Mouse (Mus musculus) midbrain, embryonic 14.5 days (tissue): ENCODE data around the gene Sema5b. TPM values are rescaled to one million over a fixed set of nuclear protein-coding genes. Genes with fewer than 3 reads are reported as not detected.

Source experiments
- ATAC-seq: fragments of 200-750 bp; cut with Nextera tagmentation; 2 replicates; pipeline ENCODE4 v1.8.0; 2017; ENCODE audit warnings: moderate number of reproducible peaks, moderate library complexity; ENCODE audit not compliant: low FRiP score, low TSS enrichment
- DNase-seq: peaks from one replicate; pipeline ENCODE4 v3.0.0-alpha.2; 2015
- H3K27ac ChIP-seq: fragments of 300-500 bp; sonication (generic); replicated peaks from 2 replicates; pipeline ENCODE4 v1.5.1; 2014; ENCODE audit warnings: mild to moderate bottlenecking, low read depth, low read length, moderate library complexity
- H3K27me3 ChIP-seq: fragments of 300-500 bp; sonication (generic); 2 replicates; pipeline ENCODE4 v1.6.1; 2014; ENCODE audit warnings: low read length, control low read depth, mixed read lengths; ENCODE audit not compliant: control insufficient read depth, insufficient read depth
- H3K36me3 ChIP-seq: fragments of 300-500 bp; sonication (generic); 2 replicates; pipeline ENCODE4 v1.6.1; 2014; ENCODE audit warnings: low read length, control low read depth; ENCODE audit not compliant: control insufficient read depth, insufficient read depth
- H3K4me1 ChIP-seq: fragments of 300-500 bp; sonication (generic); 2 replicates; pipeline ENCODE4 v1.6.1; 2014; ENCODE audit warnings: mild to moderate bottlenecking, antibody characterized with exemption, low read length, control low read depth; ENCODE audit not compliant: control insufficient read depth, insufficient read depth
- H3K4me2 ChIP-seq: fragments of 300-500 bp; sonication (generic); 2 replicates; pipeline ENCODE4 v1.6.1; 2014; ENCODE audit warnings: mild to moderate bottlenecking, low read length, moderate library complexity
- H3K4me3 ChIP-seq: fragments of 300-500 bp; sonication (generic); replicated peaks from 2 replicates; pipeline ENCODE4 v1.5.1; 2014; ENCODE audit warnings: low read depth, low read length
- H3K9ac ChIP-seq: fragments of 300-500 bp; sonication (generic); replicated peaks from 2 replicates; pipeline ENCODE4 v1.6.1; 2014; ENCODE audit warnings: mild to moderate bottlenecking, low read length, moderate library complexity
- H3K9me3 ChIP-seq: fragments of 300-500 bp; sonication (generic); 2 replicates; pipeline ENCODE4 v1.6.1; 2016; ENCODE audit warnings: low read length, control low read depth, mixed read lengths; ENCODE audit not compliant: control insufficient read depth
- WGBS: fragments of 180-500 bp; shearing (Covaris S2); extraction: QIAGEN DNeasy Blood & Tissue Kit; methylation state at CpG from one replicate; pipeline ENCODE4 v1.1.7; 2014; 5-methylcytosine and 5-hydroxymethylcytosine counted together
- polyA plus RNA-seq: library from polyadenylated mRNA; unstranded; fragments of >200 nt; fragmentation: Nextera tagmentation; extraction: Ambion mirVana; gene quantifications from 2 replicates; pipeline ENCODE4 v1.2.1, GENCODE M21; 2014

Gene Sema5b
- polyA plus RNA-seq, 1 experiment from 2014 or later, result 20.0 TPM

DNA sequence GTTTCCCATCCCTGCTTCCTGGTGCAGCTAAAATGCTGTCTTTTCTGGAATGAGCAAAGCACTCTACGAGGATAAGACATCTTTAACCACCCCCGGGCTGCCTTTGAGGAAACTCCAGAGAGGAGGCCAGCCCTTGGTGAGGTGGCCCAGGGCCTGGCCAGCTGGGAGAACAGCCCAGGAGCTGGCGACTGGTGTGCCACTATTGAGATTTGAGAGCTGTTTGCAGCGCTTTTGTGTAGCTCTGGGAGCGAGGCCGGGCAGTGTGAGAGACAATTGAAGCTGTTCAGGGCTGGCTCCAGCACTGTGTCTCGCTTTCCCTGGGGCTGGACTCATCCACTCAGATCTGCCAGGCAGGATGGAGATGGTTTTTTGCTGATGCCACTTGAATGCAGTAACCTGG lies 40.4 kb downstream of the Sema5b start:
- Histone ChIP-seq H3K4me1 (peaks cover 37% of the 10 kb centered on the region), H3K27ac (peak overlapping the region; percentile 49)

GRCm38 (mm10) chr16:35583551-35584080 lies 42.7 kb downstream of the Sema5b start:
- H3K36me3 ChIP-seq, result no peaks in the 10 kb centered on the region
- WGBS, result 72% methylated on average over 4 of the region's 4 CpGs
- no peak overlapping the region for H3K9ac ChIP-seq
- ATAC-seq, result no peak
- H3K4me3 ChIP-seq, result no peak overlapping the region
- no peak overlapping the region for H3K4me2 ChIP-seq
- H3K9me3 ChIP-seq, result no peaks in the 10 kb centered on the region
- no peak overlapping the region for H3K27ac ChIP-seq
- H3K27me3 ChIP-seq, result no peaks in the 10 kb centered on the region
- H3K4me1 ChIP-seq, result peaks cover 58% of the 10 kb centered on the region
- no peak for DNase-seq

More for the DNA sequence above, 40.4 kb downstream of the Sema5b start:
- no peaks in the 10 kb centered on the region for H3K27me3 ChIP-seq
- DNase-seq (peak; percentile 73), ATAC-seq (peak; percentile 64)
- no peaks in the 10 kb centered on the region for H3K9me3 ChIP-seq
- no peak overlapping the region; the same call in 1 of the 2 replicates for H3K9ac ChIP-seq
- H3K4me2 ChIP-seq, result no peak overlapping the region
- no peaks in the 10 kb centered on the region for H3K36me3 ChIP-seq
- WGBS, result 5% methylated on average over 7 of the region's 7 CpGs
- no peak overlapping the region for H3K4me3 ChIP-seq

DNA sequence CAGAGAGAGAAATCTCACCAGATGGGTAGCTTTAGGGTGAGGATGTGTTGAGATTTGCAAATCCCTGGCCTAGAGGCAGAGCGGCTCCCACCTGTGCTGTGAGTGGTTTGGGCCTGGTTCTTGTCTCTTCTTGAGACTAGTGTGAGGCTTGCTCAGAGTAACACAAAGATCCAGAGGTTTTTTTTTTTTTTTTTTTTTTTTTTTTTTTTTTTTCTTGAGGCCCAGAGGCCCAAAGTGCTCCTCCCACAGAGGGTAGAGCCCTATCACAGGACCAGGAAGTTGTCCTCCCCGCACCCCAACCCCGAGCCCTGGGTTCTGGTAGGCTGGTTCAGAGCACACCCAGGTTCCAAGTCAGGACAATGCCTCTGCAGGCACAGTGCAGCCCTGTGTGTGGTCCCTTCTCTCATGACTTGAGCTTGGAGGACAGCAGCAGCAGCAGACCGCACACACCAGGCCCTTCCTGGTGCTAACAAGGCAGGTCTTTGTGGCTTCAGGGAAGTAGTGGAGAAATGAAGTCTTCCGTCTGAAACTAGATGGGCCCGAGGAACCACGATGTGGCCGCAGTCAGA lies 44.3 kb downstream of the Sema5b start:
- Histone ChIP-seq H3K27ac (peak overlapping the region; percentile 37; the same call in 1 of the 2 replicates), H3K4me1 (peaks cover 74% of the 10 kb centered on the region), H3K27me3 (no peaks in the 10 kb centered on the region), H3K36me3 (no peaks in the 10 kb centered on the region), H3K9me3 (no peaks in the 10 kb centered on the region), H3K4me3 (no peak overlapping the region), H3K4me2 (no peak overlapping the region), H3K9ac (no peak overlapping the region)
- no peak for DNase-seq
- no peak for ATAC-seq
- WGBS, result 32% methylated on average over 8 of the region's 8 CpGs

DNA sequence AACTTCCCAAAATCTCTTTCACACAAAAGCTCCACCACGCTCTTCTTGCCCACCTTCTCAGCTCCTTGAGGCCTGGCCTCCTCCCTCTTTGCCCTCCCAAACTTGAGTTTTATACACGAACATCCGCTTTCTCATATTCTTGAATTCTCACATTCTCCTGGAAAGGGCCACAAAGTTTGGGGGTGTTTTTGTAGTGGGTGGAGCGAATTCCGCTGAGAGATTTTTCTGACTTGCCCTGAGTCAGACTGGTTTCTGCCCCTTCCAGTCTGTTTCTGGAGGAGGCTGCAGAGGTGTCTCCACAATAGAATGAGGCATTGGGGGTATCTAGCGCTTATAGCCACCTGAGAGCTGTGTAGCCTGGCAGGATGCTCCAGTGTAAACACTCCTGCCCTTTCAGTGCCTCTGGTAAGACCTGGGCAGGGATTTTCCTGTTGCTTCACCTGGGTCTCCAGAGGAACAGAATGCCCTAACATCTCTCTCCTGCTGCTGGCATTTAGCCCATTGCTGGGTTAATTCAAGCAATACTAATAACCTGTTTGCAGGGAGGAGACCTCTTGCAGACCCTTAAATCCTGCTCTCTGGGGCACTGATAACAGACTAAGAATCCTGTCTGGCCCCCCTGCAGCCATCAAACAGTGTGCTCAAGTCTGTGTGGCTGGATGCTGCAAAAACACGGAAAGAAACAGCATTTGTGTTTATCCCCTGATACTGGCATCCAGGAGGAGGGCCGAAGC lies 46.3 kb downstream of the Sema5b start:
- no peak overlapping the region for H3K4me3 ChIP-seq
- H3K9me3 ChIP-seq, result no peaks in the 10 kb centered on the region
- peaks cover 70% of the 10 kb centered on the region for H3K4me1 ChIP-seq
- ATAC-seq (no peak), DNase-seq (peak; percentile 60)
- peak overlapping the region; percentile 84 for H3K27ac ChIP-seq
- H3K27me3 ChIP-seq, result no peaks in the 10 kb centered on the region
- H3K36me3 ChIP-seq, result no peaks in the 10 kb centered on the region
- peak overlapping the region; percentile 44 for H3K4me2 ChIP-seq
- WGBS, result 30% methylated on average over 8 of the region's 8 CpGs
- H3K9ac ChIP-seq, result peak overlapping the region; percentile 31; the same call in 1 of the 2 replicates

DNA sequence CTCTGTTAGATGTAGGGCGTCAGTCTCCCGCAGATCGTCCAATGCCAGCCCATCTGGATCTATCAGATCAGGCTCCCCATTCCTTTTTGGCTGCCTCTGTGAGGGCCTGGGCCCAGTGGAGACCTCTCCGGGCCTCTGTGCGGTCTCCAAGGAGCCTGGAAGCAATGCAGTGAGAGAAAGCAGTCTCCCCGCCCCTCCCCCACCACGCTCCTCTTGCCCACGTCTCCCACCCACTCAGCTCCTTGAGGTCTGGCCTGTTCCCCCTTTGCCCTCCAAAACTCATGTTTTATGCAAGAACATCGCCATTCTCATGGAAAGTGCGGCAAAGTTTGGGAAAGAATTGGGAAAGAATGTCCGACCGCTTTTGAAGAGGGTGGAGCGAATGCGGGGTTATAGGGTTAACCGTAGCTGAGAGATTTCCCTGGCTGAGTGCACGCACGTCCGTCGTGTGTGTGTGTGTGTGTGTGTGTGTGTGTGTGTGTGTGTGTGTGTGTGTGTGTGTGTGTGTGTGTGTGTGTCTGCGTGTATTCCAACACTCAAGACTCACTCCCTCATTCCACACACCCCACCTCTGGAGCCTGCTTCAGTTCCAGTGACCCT lies 47.0 kb downstream of the Sema5b start:
- DNase-seq (peak; percentile 82), ATAC-seq (peak; percentile 75)
- Histone ChIP-seq H3K9me3 (no peaks in the 10 kb centered on the region), H3K27me3 (no peaks in the 10 kb centered on the region), H3K4me3 (no peak overlapping the region), H3K4me2 (peak overlapping the region; percentile 44), H3K4me1 (peaks cover 77% of the 10 kb centered on the region), H3K9ac (peak overlapping the region; percentile 31; the same call in 1 of the 2 replicates), H3K27ac (peak overlapping the region; percentile 84), H3K36me3 (no peaks in the 10 kb centered on the region)
- 1% methylated on average over 20 of the region's 20 CpGs for WGBS

DNA sequence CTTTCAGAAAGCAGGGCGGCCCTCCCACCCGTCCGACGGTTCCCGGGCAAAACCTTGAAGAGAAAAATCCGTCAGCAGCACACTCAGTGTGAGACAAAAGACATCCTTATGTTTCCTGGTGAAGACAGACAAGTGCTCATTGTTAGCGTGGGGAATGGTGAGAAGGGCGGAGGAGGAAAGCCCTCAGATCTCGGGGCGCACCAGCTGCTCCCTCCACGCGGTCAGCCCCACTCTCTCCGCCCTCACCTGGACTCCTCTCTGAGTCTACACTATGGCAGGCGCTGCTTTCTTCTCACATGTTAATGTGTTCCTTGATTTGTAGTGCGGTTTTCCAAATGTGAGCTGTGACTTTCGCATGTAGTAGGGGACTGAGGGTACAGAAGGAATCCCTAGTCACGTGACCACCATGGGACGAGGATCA lies 47.8 kb downstream of the Sema5b start:
- no peak overlapping the region for H3K4me3 ChIP-seq
- peaks cover 77% of the 10 kb centered on the region for H3K4me1 ChIP-seq
- H3K9ac ChIP-seq, result no peak overlapping the region; the same call in 1 of the 2 replicates
- DNase-seq (peak; percentile 56), ATAC-seq (no peak)
- H3K27ac ChIP-seq, result peak overlapping the region; percentile 60; the same call in 1 of the 2 replicates
- H3K36me3 ChIP-seq, result no peaks in the 10 kb centered on the region
- no peaks in the 10 kb centered on the region for H3K9me3 ChIP-seq
- WGBS, result 3% methylated on average over 18 of the region's 18 CpGs
- no peaks in the 10 kb centered on the region for H3K27me3 ChIP-seq
- peak overlapping the region; percentile 44 for H3K4me2 ChIP-seq

GRCm38 (mm10) chr16:35591756-35592155 lies 50.8 kb downstream of the Sema5b start:
- Histone ChIP-seq H3K4me1 (peaks cover 66% of the 10 kb centered on the region), H3K4me2 (peak overlapping the region; percentile 3; the same call in 1 of the 2 replicates), H3K9me3 (no peaks in the 10 kb centered on the region), H3K27me3 (no peaks in the 10 kb centered on the region), H3K4me3 (no peak overlapping the region), H3K36me3 (no peaks in the 10 kb centered on the region), H3K9ac (no peak overlapping the region), H3K27ac (peak overlapping the region; percentile 6)
- ATAC-seq (no peak), DNase-seq (peak; percentile 74)
- 7% methylated on average over 11 of the region's 11 CpGs for WGBS

- H3K27me3 ChIP-seq, result no peaks in the 10 kb centered on the region
- ATAC-seq (no peak), DNase-seq (peak; percentile 84)
- H3K9ac ChIP-seq, result no peak overlapping the region
- no peaks in the 10 kb centered on the region for H3K36me3 ChIP-seq
- H3K4me3 ChIP-seq, result no peak overlapping the region
- H3K27ac ChIP-seq, result peak overlapping the region; percentile 6
- 16% methylated on average over 5 of the region's 5 CpGs for WGBS
- no peaks in the 10 kb centered on the region for H3K9me3 ChIP-seq
- H3K4me1 ChIP-seq, result peaks cover 62% of the 10 kb centered on the region
- H3K4me2 ChIP-seq, result no peak overlapping the region
Observed at GRCm38 (mm10) chr16:35592274-35593065, 51.5 kb downstream of the Sema5b start.
